Mouse (Mus musculus) lung, adult 2 months (tissue): ENCODE measurements around the gene Cep68. TPM values are rescaled to one million over a fixed set of nuclear protein-coding genes. Genes with fewer than 3 reads are reported as not detected.

Experiments
- DNase-seq: peaks from one replicate; pipeline ENCODE4 v3.0.0; 2022
- H3K4me1 ChIP-seq: fragments of 200-500 bp; 2 replicates; pipeline ENCODE4 v1.6.1; 2011; ENCODE audit warnings: low read length; ENCODE audit not compliant: control insufficient read depth, insufficient read depth
- H3K4me3 ChIP-seq: fragments of 200-500 bp; replicated peaks from 2 replicates; pipeline ENCODE3; 2011; ENCODE audit warnings: low read depth, mild to moderate bottlenecking, control low read depth, low read length; ENCODE audit errors: extremely low read depth
- CTCF ChIP-seq: fragments of 200-500 bp; IDR thresholded peaks from 2 replicates; pipeline ENCODE4 v1.5.1; 2011; ENCODE audit warnings: mild to moderate bottlenecking, low read length, control low read depth; ENCODE audit not compliant: insufficient read depth
- POLR2A ChIP-seq: fragments of 200-500 bp; IDR thresholded peaks from 2 replicates; pipeline ENCODE4 v1.6.1; 2011; ENCODE audit warnings: low read depth, mild to moderate bottlenecking, control low read depth, low read length, borderline replicate concordance; ENCODE audit errors: extremely low read depth
- WGBS: fragments of 180-500 bp; shearing (Covaris S2); methylation state at CpG from one replicate; pipeline ENCODE4 v1.1.7; 2018; 5-methylcytosine and 5-hydroxymethylcytosine counted together
- polyA plus RNA-seq: library from polyadenylated mRNA; depleted of rRNA; stranded (reverse); fragments of >200 nt; gene quantifications from 2 replicates; pipeline ENCODE4 v1.2.3, GENCODE M21; 2012

Gene Cep68
- polyA plus RNA-seq, 1 experiment: 21.0 TPM

GRCm38 (mm10) chr11:20254791-20255190, 5.6 kb upstream of the Cep68 start:
- DNase-seq: no peak
- H3K4me3 ChIP-seq: no peak overlapping the region
- H3K4me1 ChIP-seq: 0 out of 2 replicates have a peak, but pooled peaks cover 2% of the 10 kb centered on the region
- 59% methylated on average over 4 of the region's 4 CpGs for WGBS
- TF ChIP-seq POLR2A (no peak), CTCF (no peak)

- peaks cover 4% of the 10 kb centered on the region; the same call in 1 of the 2 replicates for H3K4me1 ChIP-seq
- no peak overlapping the region for H3K4me3 ChIP-seq
- no peak for DNase-seq
- 59% methylated on average over 2 of the region's 2 CpGs for WGBS
- TF ChIP-seq CTCF (no peak), POLR2A (no peak)
Measured at GRCm38 (mm10) chr11:20253088-20253487, 3.9 kb upstream of the Cep68 start.

GRCm38 (mm10) chr11:20250476-20251178, 1.4 kb upstream of the Cep68 start:
- DNase-seq: no peak
- H3K4me3 ChIP-seq: no peak overlapping the region
- H3K4me1 ChIP-seq: peaks cover 19% of the 10 kb centered on the region
- TF ChIP-seq POLR2A (no peak), CTCF (no peak)
- 88% methylated on average over 6 of the region's 6 CpGs for WGBS

- Histone ChIP-seq H3K4me3 (peak overlapping the region; percentile 92), H3K4me1 (peaks cover 25% of the 10 kb centered on the region)
- DNase-seq: no peak
- no peak for TF ChIP-seq POLR2A
- TF ChIP-seq CTCF: no peak
- under 1% methylated on average over 39 of the region's 39 CpGs for WGBS
Measured at GRCm38 (mm10) chr11:20248840-20249239, 389 bp downstream of the Cep68 start.

- 11% methylated on average over 4 of the region's 4 CpGs for WGBS
- no peak for DNase-seq
Measured at GRCm38 (mm10) chr11:20248277-20248676, 952 bp downstream of the Cep68 start.

GRCm38 (mm10) chr11:20247146-20247855, 1.9 kb downstream of the Cep68 start:
- no peak for DNase-seq
- WGBS: 69% methylated on average over 8 of the region's 8 CpGs
- no peak for TF ChIP-seq CTCF
- TF ChIP-seq POLR2A: no peak
- Histone ChIP-seq H3K4me1 (peaks cover 32% of the 10 kb centered on the region), H3K4me3 (no peak overlapping the region)

More at GRCm38 (mm10) chr11:20248277-20248676, 952 bp downstream of the Cep68 start:
- peaks cover 25% of the 10 kb centered on the region for H3K4me1 ChIP-seq
- H3K4me3 ChIP-seq: peak overlapping the region; percentile 41
- TF ChIP-seq CTCF (no peak), POLR2A (no peak)

GRCm38 (mm10) chr11:20246616-20247015, 2.6 kb downstream of the Cep68 start:
- Histone ChIP-seq H3K4me3 (no peak overlapping the region), H3K4me1 (peaks cover 32% of the 10 kb centered on the region)
- no peak for DNase-seq
- no peak for TF ChIP-seq POLR2A
- WGBS: 19% methylated on average over 1 of the region's 1 CpGs

GRCm38 (mm10) chr11:20245316-20245715, 3.9 kb downstream of the Cep68 start:
- 55% methylated on average over 6 of the region's 6 CpGs for WGBS
- TF ChIP-seq POLR2A (no peak), CTCF (no peak)
- Histone ChIP-seq H3K4me3 (no peak overlapping the region), H3K4me1 (peaks cover 32% of the 10 kb centered on the region)
- no peak for DNase-seq

- no peak overlapping the region for H3K4me3 ChIP-seq
- TF ChIP-seq CTCF (peak; percentile 23; the same call in 1 of the 2 replicates), POLR2A (no peak)
- no peak for DNase-seq
- WGBS: 75% methylated on average over 16 of the region's 16 CpGs
- H3K4me1 ChIP-seq: peaks cover 29% of the 10 kb centered on the region
Measured at GRCm38 (mm10) chr11:20244336-20245290, 4.6 kb downstream of the Cep68 start.
